Mouse (Mus musculus): ENCODE results near the gene C2cd4d.

DNA sequence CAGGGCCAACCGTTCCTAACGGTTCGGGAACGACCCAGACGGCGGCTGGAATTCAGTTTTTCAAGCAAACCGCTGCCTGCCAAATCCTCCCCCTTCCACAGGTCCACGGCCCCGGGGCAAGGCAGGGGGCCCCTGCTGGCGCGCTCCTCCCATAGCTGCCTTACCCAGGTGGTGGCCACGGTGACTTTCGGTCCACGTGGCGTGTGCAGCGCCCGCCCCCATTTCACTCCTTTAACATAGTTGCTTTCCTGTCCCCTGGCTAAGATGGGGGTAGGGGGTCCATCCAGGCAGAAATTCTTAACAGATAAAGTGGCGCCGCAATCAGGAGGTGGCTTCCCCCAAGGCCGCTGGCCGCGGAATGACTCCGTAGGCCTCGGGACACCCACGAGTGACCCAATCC is 50.3 kb downstream of the C2cd4d start:
- TF ChIP-seq POLR2A (IDR thresholded peaks at IDR 0.05; ENCODE audit: insufficient read depth, low read depth, low read length) = no peak
- no peak for TF ChIP-seq CTCF (IDR thresholded peaks at IDR 0.05; ENCODE audit: insufficient read depth, low read depth, low read length)

Data from olfactory bulb, adult 2 months (tissue).